Mouse (Mus musculus): ENCODE results near the gene Ilf3.

GRCm38 (mm10) chr9:21430724-21431123, 63.1 kb downstream of the Ilf3 start:
- TF ChIP-seq POLR2A (IDR thresholded peaks at IDR 0.05; ENCODE audit: extremely low read depth, insufficient read depth, low read length) (no peak), CTCF (IDR thresholded peaks at IDR 0.05; ENCODE audit: low read depth, low read length) (no peak)
